Comparison of ENCODE assay signal across 8 mouse cellular contexts in genomic region chr5:110770448-110771158, GRCm38 (mm10). TPM values are rescaled to one million over a fixed set of nuclear protein-coding genes. Genes with fewer than 3 reads are reported as not detected.
DNase-seq lines count a peak whose midpoint lies in the region; ATAC-seq and TF ChIP-seq lines count a peak whose summit lies in the region.

TSS of gene Ep400 (minus strand) at chr5:110770717.

- under 1% methylated on average over 83 of the region's 83 CpGs for WGBS in forebrain, embryonic 13.5 days
- WGBS in large intestine, adult 2 months: under 1% methylated on average over 83 of the region's 83 CpGs
- 1% methylated on average over 83 of the region's 83 CpGs for WGBS in liver, postnatal 0 days (ENCODE audit: insufficient replicate concordance)
- under 1% methylated on average over 80 of the region's 83 CpGs for WGBS in neural tube, embryonic 14.5 days

- intact Hi-C loops in heart, postnatal 10 days (cut with DNase I): no loop called here

- no peak for TF ChIP-seq POLR2A in ES-Bruce4 (IDR thresholded peaks at IDR 0.05; ENCODE audit: insufficient read depth, low read length)

- H3K9ac ChIP-seq in ES-Bruce4 (ENCODE audit: low read depth, poor library complexity, severe bottlenecking): peak within 1 kb of the TSS; percentile 85
- peak within 1 kb of the TSS; percentile 89 for H3K9ac ChIP-seq in forebrain, embryonic 13.5 days
- peak within 1 kb of the TSS; percentile 93 for H3K9ac ChIP-seq in liver, postnatal 0 days (replicated peaks)
- peak within 1 kb of the TSS; percentile 80 for H3K9ac ChIP-seq in neural tube, embryonic 14.5 days (replicated peaks; ENCODE audit: low read depth, low read length)

- H3K27ac ChIP-seq in ES-Bruce4 (ENCODE audit: insufficient read depth, low read length): peak within 1 kb of the TSS; percentile 73
- H3K27ac ChIP-seq in forebrain, embryonic 13.5 days: peak within 1 kb of the TSS; percentile 95
- peak within 1 kb of the TSS; percentile 98 for H3K27ac ChIP-seq in liver, postnatal 0 days (ENCODE audit: low read depth)
- peak within 1 kb of the TSS; percentile 90 for H3K27ac ChIP-seq in neural tube, embryonic 14.5 days (ENCODE audit: low read depth, low read length)

- TF ChIP-seq EP300 in ES-Bruce4 (IDR thresholded peaks at IDR 0.05; ENCODE audit: insufficient read depth, low read depth, low read length): no peak
- no peak for TF ChIP-seq EP300 in liver, postnatal 0 days (IDR thresholded peaks at IDR 0.05; ENCODE audit: low read depth)

- H3K4me1 ChIP-seq in ES-Bruce4 (ENCODE audit: control insufficient read depth, insufficient read depth, low read length): no peaks in the 10 kb centered on the region
- peaks cover 23% of the 10 kb centered on the region for H3K4me1 ChIP-seq in forebrain, embryonic 13.5 days
- peaks cover 18% of the 10 kb centered on the region for H3K4me1 ChIP-seq in liver, postnatal 0 days (ENCODE audit: insufficient read depth)
- peaks cover 9% of the 10 kb centered on the region for H3K4me1 ChIP-seq in neural tube, embryonic 14.5 days (ENCODE audit: control insufficient read depth, insufficient read depth, low read length)

- peak within 1 kb of the TSS; percentile 79 for H3K4me3 ChIP-seq in ES-Bruce4 (ENCODE audit: low read depth, low read length)
- H3K4me3 ChIP-seq in forebrain, embryonic 13.5 days: peak within 1 kb of the TSS; percentile 93
- H3K4me3 ChIP-seq in liver, postnatal 0 days (ENCODE audit: low read depth, low read length): peak within 1 kb of the TSS; percentile 95
- H3K4me3 ChIP-seq in neural tube, embryonic 14.5 days (ENCODE audit: low read depth, low read length): peak within 1 kb of the TSS; percentile 73

- DNase-seq in heart, postnatal 10 days: peak; percentile 100
- peak; percentile 93 for DNase-seq in large intestine, adult 2 months (ENCODE audit: low read depth, low spot score)
- DNase-seq in liver, postnatal 0 days: peak; percentile 100
- peak; percentile 100 for DNase-seq in testis, postnatal 10 days (ENCODE audit: low spot score)

- H3K4me2 ChIP-seq in forebrain, embryonic 13.5 days: peak within 1 kb of the TSS; percentile 70
- peak within 1 kb of the TSS; percentile 73 for H3K4me2 ChIP-seq in liver, postnatal 0 days (ENCODE audit: low read depth, low read length)
- H3K4me2 ChIP-seq in neural tube, embryonic 14.5 days (ENCODE audit: low read depth, low read length): peak within 1 kb of the TSS; percentile 62

- H3K36me3 ChIP-seq in ES-Bruce4 (ENCODE audit: control insufficient read depth, insufficient read depth, low read length, poor library complexity, severe bottlenecking): peaks cover 15% of the 10 kb centered on the region
- peaks cover 25% of the 10 kb centered on the region for H3K36me3 ChIP-seq in forebrain, embryonic 13.5 days (ENCODE audit: poor library complexity, severe bottlenecking)
- H3K36me3 ChIP-seq in liver, postnatal 0 days (replicated peaks; ENCODE audit: insufficient read depth, low read length): peaks cover 25% of the 10 kb centered on the region
- peaks cover 8% of the 10 kb centered on the region; the same call in 1 of the 2 replicates for H3K36me3 ChIP-seq in neural tube, embryonic 14.5 days (ENCODE audit: control insufficient read depth, insufficient read depth, low read length)

- no peaks in the 10 kb centered on the region for H3K9me3 ChIP-seq in ES-Bruce4 (replicated peaks; ENCODE audit: control insufficient read depth, insufficient read depth, low read length, poor library complexity, severe bottlenecking)
- H3K9me3 ChIP-seq in forebrain, embryonic 13.5 days (replicated peaks): no peaks in the 10 kb centered on the region
- H3K9me3 ChIP-seq in liver, postnatal 0 days (ENCODE audit: low read length): no peaks in the 10 kb centered on the region
- H3K9me3 ChIP-seq in neural tube, embryonic 14.5 days (ENCODE audit: control insufficient read depth, low read length): no peaks in the 10 kb centered on the region

- TF ChIP-seq CTCF in ES-Bruce4 (IDR thresholded peaks at IDR 0.05; ENCODE audit: low read depth, low read length): peak; percentile 72
- peak; percentile 87 for TF ChIP-seq CTCF in liver, postnatal 0 days (IDR thresholded peaks at IDR 0.05; ENCODE audit: low read depth)

- H3K27me3 ChIP-seq in ES-Bruce4 (ENCODE audit: control insufficient read depth, insufficient read depth, low read length, poor library complexity, severe bottlenecking): no peaks in the 10 kb centered on the region
- no peaks in the 10 kb centered on the region for H3K27me3 ChIP-seq in forebrain, embryonic 13.5 days
- H3K27me3 ChIP-seq in liver, postnatal 0 days (ENCODE audit: insufficient read depth, low read length): no peaks in the 10 kb centered on the region
- no peaks in the 10 kb centered on the region for H3K27me3 ChIP-seq in neural tube, embryonic 14.5 days (ENCODE audit: control insufficient read depth, insufficient read depth, low read length)

- ATAC-seq in cerebellum, adult (ENCODE audit: insufficient number of reproducible peaks, low FRiP score, low TSS enrichment): peak; percentile 96
- peak; percentile 97 for ATAC-seq in forebrain, embryonic 13.5 days
- ATAC-seq in liver, postnatal 0 days: peak; percentile 94
- ATAC-seq in neural tube, embryonic 14.5 days (ENCODE audit: low read depth): peak; percentile 98

RNA-seq across cellular contexts. Expression of gene Ep400, which starts in this region (rescaled TPM):
- 100 and 104 TPM in 2 replicates for polyA plus RNA-seq in ES-Bruce4 (2011; ENCODE audit: insufficient read depth, insufficient read length, low read depth, missing spikeins)
- 50.1 and 62.3 TPM in 2 replicates for polyA plus RNA-seq in forebrain, embryonic 13.5 days (2015; fragmentation: Nextera tagmentation; extraction: Ambion mirVana)
- total RNA-seq in heart, postnatal 10 days (2021): 10 to 100 TPM; 53.3 to 58.7 TPM
- polyA plus RNA-seq in large intestine, adult 2 months (2012; rRNA removed): 33.9 and 49.5 TPM in 2 replicates
- 9.3 and 10.6 TPM in 2 replicates for polyA plus RNA-seq in liver, postnatal 0 days (2015; fragmentation: Nextera tagmentation; extraction: Ambion mirVana)
- polyA plus RNA-seq in neural tube, embryonic 14.5 days (2014; fragmentation: Nextera tagmentation; extraction: Ambion mirVana): 46.2 and 50.4 TPM in 2 replicates

Comparison
In these comparisons a context has a peak if more than half of its experiments do, and no peak if none do; other contexts are left out.
1. Peak in every context shown above with its lines: DNase-seq, ATAC-seq, H3K4me3 ChIP-seq and H3K27ac ChIP-seq.